In genomic region chr9:20889185-20890141, GRCm38 (mm10) we compare ENCODE assay signal across 8 mouse cellular contexts. TPM values are rescaled to one million over a fixed set of nuclear protein-coding genes. Genes with fewer than 3 reads are reported as not detected.
DNase-seq lines count a peak whose midpoint lies in the region; TF ChIP-seq lines count a peak whose summit lies in the region.

No protein-coding gene starts in this region.

- peaks cover 51% of the 10 kb centered on the region for H3K4me1 ChIP-seq in E14TG2a.4 (replicated peaks; ENCODE audit: low read depth, low read length)
- H3K4me1 ChIP-seq in hindbrain, embryonic 10.5 days (replicated peaks), result peaks cover 15% of the 10 kb centered on the region

- H3K27ac ChIP-seq in hindbrain, embryonic 10.5 days, result no peak overlapping the region
- no peak overlapping the region for H3K27ac ChIP-seq in macrophage

- peaks cover 24% of the 10 kb centered on the region for H3K9me3 ChIP-seq in E14TG2a.4 (ENCODE audit: low read length)
- H3K9me3 ChIP-seq in hindbrain, embryonic 10.5 days, result 0 out of 2 replicates have a peak, but pooled peaks cover 5% of the 10 kb centered on the region

- H3K36me3 ChIP-seq in E14TG2a.4 (ENCODE audit: insufficient read depth, low read length) (peaks cover 60% of the 10 kb centered on the region), macrophage (ENCODE audit: inconsistent target) (peaks cover 36% of the 10 kb centered on the region; the same call in 1 of the 2 replicates)
- H3K36me3 ChIP-seq in hindbrain, embryonic 10.5 days, result peaks cover 54% of the 10 kb centered on the region

- intact Hi-C loops in heart, postnatal 36 days (cut with DNase I), result no loop called here

- DNase-seq in heart, adult 11 months, result peak; percentile 94
- DNase-seq in heart, postnatal 36 days, result no peak
- no peak for DNase-seq in hindbrain, embryonic 10.5 days (ENCODE audit: low spot score)
- DNase-seq in urinary bladder, postnatal 25 days (ENCODE audit: low spot score), result no peak
- DNase-seq in frontal cortex, postnatal 14 days (ENCODE audit: low spot score in 2 of 2), result no peak
- no peak for DNase-seq in cerebellum, postnatal 4 days (ENCODE audit: low spot score in 2 of 2)

- no peaks in the 10 kb centered on the region for H3K27me3 ChIP-seq in E14TG2a.4 (ENCODE audit: insufficient read depth, low read length)
- H3K27me3 ChIP-seq in hindbrain, embryonic 10.5 days (ENCODE audit: insufficient read depth, poor library complexity, severe bottlenecking), result no peaks in the 10 kb centered on the region

- H3K4me3 ChIP-seq in E14TG2a.4 (replicated peaks; ENCODE audit: low read length), result peak overlapping the region; percentile 100
- peak overlapping the region; percentile 98 for H3K4me3 ChIP-seq in hindbrain, embryonic 10.5 days
- H3K4me3 ChIP-seq in macrophage (ENCODE audit: inconsistent target), result peak overlapping the region; percentile 72

- peaks cover 18% of the 10 kb centered on the region for H3K79me2 ChIP-seq in macrophage (ENCODE audit: inconsistent target)

- 88% methylated on average over 29 of the region's 29 CpGs for WGBS in hindbrain, embryonic 10.5 days
- WGBS in macrophage (ENCODE audit: missing documents), result 74% methylated on average over 28 of the region's 29 CpGs

- TF ChIP-seq CTCF in E14TG2a.4 (conservative IDR thresholded peaks at IDR 0.05; ENCODE audit: low read length), result no peak

RNA-seq across cellular contexts. Expression of gene Ppan, which starts 1.5 kb away (rescaled TPM):
- 1 to 10 TPM; 5.8 to 8.7 TPM for total RNA-seq in heart, postnatal 36 days (2021)
- 80.1 and 87.3 TPM in 2 replicates for polyA plus RNA-seq in hindbrain, embryonic 10.5 days (2016; fragmentation: Nextera tagmentation; extraction: Ambion mirVana)
- total RNA-seq in macrophage (2018; cell fraction: chromatin; rRNA removed), result 100 to 1,000 TPM in 1 of 26 experiments, 10 to 100 TPM in 25; 11.2 to 116 (median 35.8) TPM
- total RNA-seq in macrophage (2018; cell fraction: cytosol; rRNA removed), result 10 to 100 TPM in 7 of 26 experiments, 1 to 10 TPM in 19; 4.2 to 11.8 (median 8.8) TPM
- total RNA-seq in macrophage (2018; cell fraction: nucleus; rRNA removed), result 100 to 1,000 TPM in 1 of 26 experiments, 10 to 100 TPM in 25; 10.4 to 102 (median 21.1) TPM
- 9.3 to 35.0 TPM (median 13.9 TPM) in 3 replicates for polyA plus RNA-seq in macrophage (2018)

RNA-seq across cellular contexts. Expression of gene Eif3g, which starts 9.0 kb away (rescaled TPM):
- total RNA-seq in heart, postnatal 36 days (2021), result 100 to 1,000 TPM; 104 to 117 TPM
- polyA plus RNA-seq in hindbrain, embryonic 10.5 days (2016; fragmentation: Nextera tagmentation; extraction: Ambion mirVana), result 406 and 412 TPM in 2 replicates
- 100 to 1,000 TPM in 1 of 26 experiments, 10 to 100 TPM in 25; 22.8 to 165 (median 60.4) TPM for total RNA-seq in macrophage (2018; cell fraction: chromatin; rRNA removed)
- 10 to 100 TPM; 54.0 to 83.6 (median 69.2) TPM for total RNA-seq in macrophage (2018; cell fraction: cytosol; rRNA removed)
- total RNA-seq in macrophage (2018; cell fraction: nucleus; rRNA removed), result 10 to 100 TPM; 26.2 to 82.9 (median 39.4) TPM
- 76.8 to 138 TPM (median 100 TPM) in 3 replicates for polyA plus RNA-seq in macrophage (2018)

RNA-seq across cellular contexts. Expression of gene Angptl6, which starts 9.9 kb away (rescaled TPM):
- 1 to 10 TPM; 3.9 to 4.0 TPM for total RNA-seq in heart, postnatal 36 days (2021)
- polyA plus RNA-seq in hindbrain, embryonic 10.5 days (2016; fragmentation: Nextera tagmentation; extraction: Ambion mirVana), result 5.5 and 7.0 TPM in 2 replicates
- total RNA-seq in macrophage (2018; cell fraction: chromatin; rRNA removed), result 1 to 10 TPM in 13 of 26 experiments, under 1 TPM in 3, not detected in 10; 0.53 to 5.4 (median 1.5) TPM
- total RNA-seq in macrophage (2018; cell fraction: cytosol; rRNA removed), result 1 to 10 TPM in 24 of 26 experiments, under 1 TPM in 2; 0.89 to 2.5 (median 1.5) TPM
- total RNA-seq in macrophage (2018; cell fraction: nucleus; rRNA removed), result 1 to 10 TPM in 16 of 26 experiments, under 1 TPM in 7, not detected in 3; 0.35 to 4.9 (median 1.6) TPM
- polyA plus RNA-seq in macrophage (2018), result 0.46 to 2.3 TPM (median 1.8 TPM) in 3 replicates

RNA-seq across cellular contexts. Expression of gene A230050P20Rik, which starts 21.0 kb away (rescaled TPM):
- 1 to 10 TPM; 4.2 to 4.6 TPM for total RNA-seq in heart, postnatal 36 days (2021)
- 0.85 and 1.4 TPM in 2 replicates for polyA plus RNA-seq in hindbrain, embryonic 10.5 days (2016; fragmentation: Nextera tagmentation; extraction: Ambion mirVana)
- 100 to 1,000 TPM in 1 of 26 experiments, 10 to 100 TPM in 25; 27.6 to 125 (median 59.8) TPM for total RNA-seq in macrophage (2018; cell fraction: chromatin; rRNA removed)
- total RNA-seq in macrophage (2018; cell fraction: cytosol; rRNA removed), result 10 to 100 TPM in 4 of 26 experiments, 1 to 10 TPM in 22; 3.9 to 12.1 (median 7.8) TPM
- total RNA-seq in macrophage (2018; cell fraction: nucleus; rRNA removed), result 10 to 100 TPM; 22.4 to 90.6 (median 51.6) TPM
- 9.0 to 17.6 TPM (median 12.0 TPM) in 3 replicates for polyA plus RNA-seq in macrophage (2018)
